Mouse (Mus musculus) forebrain, embryonic 11.5 days (tissue): ENCODE measurements at regions not wholly inside any gene's neighbourhood (a gene's known extent, or its start where the extent isn't known, plus 50 kb on each side); places are given as distances from the start of the nearest gene placed in this dataset.
"Not testable (repeated sequence)": the region's sequence is repeated elsewhere in the genome, so short reads cannot be mapped to it uniquely, and the experiment has no call there.

Experiments used
- ATAC-seq: fragments of 200-750 bp; cut with Nextera tagmentation; replicated peaks from 2 replicates; pipeline ENCODE4 v1.8.0; 2017; ENCODE audit warnings: moderate TSS enrichment; ENCODE audit not compliant: low FRiP score
- DNase-seq: peaks from one replicate; pipeline ENCODE4 v3.0.0-alpha.2; 2017; ENCODE audit warnings: low spot score
- H3K27ac ChIP-seq: fragments of 300-500 bp; sonication (generic); 2 replicates; pipeline ENCODE4 v1.5.1; 2014; ENCODE audit warnings: low read depth, low read length
- H3K27me3 ChIP-seq: fragments of 300-500 bp; sonication (generic); 2 replicates; pipeline ENCODE4 v1.6.1; 2014; ENCODE audit warnings: mild to moderate bottlenecking, low read length, mixed read lengths; ENCODE audit not compliant: control insufficient read depth, insufficient read depth
- H3K36me3 ChIP-seq: fragments of 300-500 bp; sonication (generic); 2 replicates; pipeline ENCODE4 v1.6.1; 2014; ENCODE audit warnings: mild to moderate bottlenecking, low read length, moderate library complexity, mixed read lengths; ENCODE audit not compliant: control insufficient read depth, insufficient read depth
- H3K4me1 ChIP-seq: fragments of 300-500 bp; sonication (generic); replicated peaks from 2 replicates; pipeline ENCODE4 v1.6.1; 2014; ENCODE audit warnings: low read length, mixed read lengths; ENCODE audit not compliant: control insufficient read depth, insufficient read depth
- H3K4me2 ChIP-seq: fragments of 300-500 bp; sonication (generic); 2 replicates; pipeline ENCODE4 v1.6.1; 2014; ENCODE audit warnings: low read depth, mild to moderate bottlenecking, low read length, moderate library complexity, mixed read lengths; ENCODE audit not compliant: severe bottlenecking
- H3K4me3 ChIP-seq: fragments of 300-500 bp; sonication (generic); 2 replicates; pipeline ENCODE4 v1.5.1; 2014; ENCODE audit warnings: low read depth, low read length
- H3K9ac ChIP-seq: fragments of 300-500 bp; sonication (generic); 2 replicates; pipeline ENCODE4 v1.6.1; 2014; ENCODE audit warnings: low read length
- H3K9me3 ChIP-seq: fragments of 300-500 bp; sonication (generic); 2 replicates; pipeline ENCODE4 v1.6.1; 2016; ENCODE audit warnings: low read length, mixed read lengths; ENCODE audit not compliant: control insufficient read depth
- WGBS: fragments of 180-500 bp; shearing (Covaris S2); extraction: QIAGEN DNeasy Blood & Tissue Kit; methylation state at CpG from one replicate; pipeline ENCODE4 v1.1.7; 2014; 5-methylcytosine and 5-hydroxymethylcytosine counted together

GRCm38 (mm10) chr17:4540435-4540834, 453.7 kb upstream of the Arid1b start:
- 70% methylated on average over 2 of the region's 2 CpGs for WGBS
- no peaks in the 10 kb centered on the region for H3K9me3 ChIP-seq

GRCm38 (mm10) chr17:4541020-4541743, 452.9 kb upstream of the Arid1b start:
- Histone ChIP-seq H3K9ac (no peak overlapping the region), H3K9me3 (no peaks in the 10 kb centered on the region), H3K4me2 (no peak overlapping the region), H3K27ac (no peak overlapping the region), H3K27me3 (no peaks in the 10 kb centered on the region), H3K4me1 (no peaks in the 10 kb centered on the region), H3K4me3 (no peak overlapping the region), H3K36me3 (no peaks in the 10 kb centered on the region)
- no peak for ATAC-seq
- DNase-seq, result peak; percentile 61
- WGBS, result 31% methylated on average over 7 of the region's 7 CpGs

More at GRCm38 (mm10) chr17:4540435-4540834, 453.7 kb upstream of the Arid1b start:
- Histone ChIP-seq H3K4me1 (no peaks in the 10 kb centered on the region), H3K27ac (no peak overlapping the region), H3K36me3 (no peaks in the 10 kb centered on the region), H3K9ac (no peak overlapping the region), H3K4me2 (no peak overlapping the region), H3K4me3 (no peak overlapping the region), H3K27me3 (no peaks in the 10 kb centered on the region)
- DNase-seq, result no peak
- ATAC-seq, result no peak

GRCm38 (mm10) chr17:4546579-4546978, 447.6 kb upstream of the Arid1b start:
- H3K27me3 ChIP-seq, result no peaks in the 10 kb centered on the region
- no peak for ATAC-seq
- DNase-seq, result no peak
- no peaks in the 10 kb centered on the region for H3K36me3 ChIP-seq
- no peak overlapping the region for H3K27ac ChIP-seq
- no peak overlapping the region for H3K4me3 ChIP-seq
- H3K9ac ChIP-seq, result no peak overlapping the region
- no peak overlapping the region for H3K4me2 ChIP-seq
- WGBS, result 66% methylated on average over 2 of the region's 2 CpGs
- no peaks in the 10 kb centered on the region for H3K9me3 ChIP-seq
- no peaks in the 10 kb centered on the region for H3K4me1 ChIP-seq

GRCm38 (mm10) chr17:4553026-4553425, 441.1 kb upstream of the Arid1b start:
- not testable (repeated sequence) for ATAC-seq, H3K27me3 ChIP-seq, H3K4me2 ChIP-seq, H3K4me1 ChIP-seq, H3K4me3 ChIP-seq, H3K9me3 ChIP-seq, H3K36me3 ChIP-seq, H3K27ac ChIP-seq, DNase-seq, H3K9ac ChIP-seq
- WGBS, result 86% methylated on average over 4 of the region's 4 CpGs

- Histone ChIP-seq H3K4me1 (no peaks in the 10 kb centered on the region; the same call in 1 of the 2 replicates), H3K27me3 (no peaks in the 10 kb centered on the region), H3K27ac (no peak overlapping the region), H3K4me3 (no peak overlapping the region), H3K36me3 (no peaks in the 10 kb centered on the region), H3K9ac (no peak overlapping the region), H3K9me3 (no peaks in the 10 kb centered on the region), H3K4me2 (no peak overlapping the region)
- ATAC-seq (no peak), DNase-seq (no peak)
- 87% methylated on average over 3 of the region's 3 CpGs for WGBS
These were observed 430.5 kb upstream of the Arid1b start for GRCm38 (mm10) chr17:4563641-4564040.

- Histone ChIP-seq H3K4me1 (no peaks in the 10 kb centered on the region), H3K4me2 (no peak overlapping the region), H3K27me3 (no peaks in the 10 kb centered on the region), H3K9ac (no peak overlapping the region), H3K9me3 (no peaks in the 10 kb centered on the region), H3K36me3 (no peaks in the 10 kb centered on the region), H3K4me3 (no peak overlapping the region), H3K27ac (no peak overlapping the region)
- no peak for DNase-seq
- no peak for ATAC-seq
- 70% methylated on average over 5 of the region's 5 CpGs for WGBS
These were observed 417.2 kb upstream of the Arid1b start for GRCm38 (mm10) chr17:4576883-4577282.

- no peak overlapping the region for H3K27ac ChIP-seq
- no peak overlapping the region for H3K9ac ChIP-seq
- WGBS, result 84% methylated on average over 11 of the region's 11 CpGs
- H3K36me3 ChIP-seq, result no peaks in the 10 kb centered on the region
- DNase-seq (no peak), ATAC-seq (no peak)
- no peak overlapping the region for H3K4me2 ChIP-seq
- H3K4me1 ChIP-seq, result no peaks in the 10 kb centered on the region
- no peaks in the 10 kb centered on the region for H3K9me3 ChIP-seq
- H3K4me3 ChIP-seq, result no peak overlapping the region
- H3K27me3 ChIP-seq, result no peaks in the 10 kb centered on the region
These were observed 412.3 kb upstream of the Arid1b start for GRCm38 (mm10) chr17:4581851-4582250.

GRCm38 (mm10) chr17:4610481-4610880, 383.7 kb upstream of the Arid1b start:
- H3K36me3 ChIP-seq, result no peaks in the 10 kb centered on the region
- ATAC-seq, result no peak
- no peak overlapping the region for H3K9ac ChIP-seq
- H3K9me3 ChIP-seq, result no peaks in the 10 kb centered on the region
- WGBS, result 88% methylated on average over 8 of the region's 8 CpGs
- DNase-seq, result no peak
- no peaks in the 10 kb centered on the region for H3K27me3 ChIP-seq
- H3K27ac ChIP-seq, result no peak overlapping the region
- no peak overlapping the region for H3K4me2 ChIP-seq
- H3K4me3 ChIP-seq, result no peak overlapping the region
- no peaks in the 10 kb centered on the region for H3K4me1 ChIP-seq

- DNase-seq (no peak), ATAC-seq (no peak)
- 93% methylated on average over 5 of the region's 5 CpGs for whole genome bisulfite sequencing
These were observed 383.1 kb upstream of the Arid1b start for GRCm38 (mm10) chr17:4610993-4611392.

More at GRCm38 (mm10) chr17:4610993-4611392, 383.1 kb upstream of the Arid1b start:
- no peak overlapping the region for H3K27ac ChIP-seq
- no peaks in the 10 kb centered on the region for H3K27me3 ChIP-seq
- H3K4me3 ChIP-seq, result no peak overlapping the region
- H3K36me3 ChIP-seq, result no peaks in the 10 kb centered on the region
- no peaks in the 10 kb centered on the region for H3K9me3 ChIP-seq
- no peaks in the 10 kb centered on the region for H3K4me1 ChIP-seq
- no peak overlapping the region for H3K4me2 ChIP-seq
- no peak overlapping the region for H3K9ac ChIP-seq
